Mouse (Mus musculus) embryonic fibroblast, embryonic 13.5 days (primary cell): ENCODE measurements at regions not wholly inside any gene's neighbourhood (a gene's known extent, or its start where the extent isn't known, plus 50 kb on each side); places are given as distances from the start of the nearest gene placed in this dataset.

Experiments
- H3K27ac ChIP-seq: 2 replicates; pipeline ENCODE4 v1.5.1; 2012; ENCODE audit warnings: low read length, control low read depth, inconsistent platforms; ENCODE audit not compliant: insufficient read depth
- H3K4me1 ChIP-seq: 2 replicates; pipeline ENCODE4 v1.6.1; 2011; ENCODE audit warnings: low read length; ENCODE audit not compliant: control insufficient read depth, insufficient read depth
- H3K4me3 ChIP-seq: 2 replicates; pipeline ENCODE4 v1.5.1; 2011; ENCODE audit warnings: mild to moderate bottlenecking, control low read depth, low read length; ENCODE audit not compliant: insufficient read depth
- CTCF ChIP-seq: IDR thresholded peaks from 2 replicates; pipeline ENCODE4 v1.5.1; 2011; ENCODE audit warnings: mild to moderate bottlenecking, control low read depth, low read length, moderate library complexity, borderline replicate concordance; ENCODE audit not compliant: insufficient read depth
- POLR2A ChIP-seq: IDR thresholded peaks from 2 replicates; pipeline ENCODE4 v1.6.1; 2011; ENCODE audit warnings: low read depth, mild to moderate bottlenecking, control low read depth, low read length, moderate library complexity

DNA sequence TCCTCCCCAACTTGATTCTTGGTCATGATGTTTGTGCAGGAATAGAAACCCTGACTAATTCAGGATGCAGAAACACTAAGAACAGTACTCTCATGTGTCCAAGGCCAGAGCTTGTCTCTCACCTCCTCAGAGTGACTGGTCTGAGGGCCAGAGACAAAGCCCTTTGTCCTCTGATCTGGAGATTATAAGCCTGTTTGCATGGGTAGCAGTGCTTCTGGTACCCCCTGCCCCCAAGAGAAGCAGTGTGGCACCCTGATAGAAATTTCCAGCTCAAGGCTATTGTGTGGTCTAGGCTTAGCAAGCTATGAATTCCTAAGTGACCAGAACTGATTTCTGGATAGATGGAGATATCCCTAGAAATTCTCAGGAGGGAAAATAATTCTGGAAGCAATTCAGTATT, 380.2 kb downstream of the Cd83 start:
- Histone ChIP-seq H3K4me1 (peaks cover 8% of the 10 kb centered on the region), H3K27ac (no peak overlapping the region), H3K4me3 (no peak overlapping the region)
- TF ChIP-seq POLR2A = no peak
- TF ChIP-seq CTCF = no peak

DNA sequence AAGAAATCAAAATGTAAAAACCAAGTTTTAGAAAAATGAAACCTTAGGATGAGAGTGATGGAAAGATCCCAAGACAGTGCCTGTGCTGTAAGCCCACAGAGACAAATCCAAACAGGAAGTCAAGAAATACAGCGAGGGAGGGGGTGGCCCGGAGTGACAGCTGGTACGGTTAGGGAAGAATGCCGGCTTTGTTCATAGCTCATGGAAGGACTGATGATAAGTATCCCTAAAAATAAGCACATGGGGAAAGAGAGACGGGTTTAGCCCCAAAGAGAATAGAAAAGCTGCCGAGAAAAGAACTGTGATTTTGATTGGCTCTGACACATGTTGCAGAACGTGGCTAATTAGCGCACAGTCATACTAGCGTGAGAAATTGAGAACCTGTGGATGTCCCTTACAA, 382.6 kb downstream of the Cd83 start:
- H3K4me3 ChIP-seq = no peak overlapping the region
- TF ChIP-seq POLR2A (no peak), CTCF (no peak)
- H3K27ac ChIP-seq = no peak overlapping the region

GRCm38 (mm10) chr13:44168186-44168585, 383.6 kb downstream of the Cd83 start:
- peak overlapping the region; percentile 56 for H3K27ac ChIP-seq
- TF ChIP-seq CTCF (no peak), POLR2A (no peak)
- peaks cover 8% of the 10 kb centered on the region for H3K4me1 ChIP-seq

More for the DNA sequence above, 382.6 kb downstream of the Cd83 start:
- peaks cover 8% of the 10 kb centered on the region for H3K4me1 ChIP-seq

DNA sequence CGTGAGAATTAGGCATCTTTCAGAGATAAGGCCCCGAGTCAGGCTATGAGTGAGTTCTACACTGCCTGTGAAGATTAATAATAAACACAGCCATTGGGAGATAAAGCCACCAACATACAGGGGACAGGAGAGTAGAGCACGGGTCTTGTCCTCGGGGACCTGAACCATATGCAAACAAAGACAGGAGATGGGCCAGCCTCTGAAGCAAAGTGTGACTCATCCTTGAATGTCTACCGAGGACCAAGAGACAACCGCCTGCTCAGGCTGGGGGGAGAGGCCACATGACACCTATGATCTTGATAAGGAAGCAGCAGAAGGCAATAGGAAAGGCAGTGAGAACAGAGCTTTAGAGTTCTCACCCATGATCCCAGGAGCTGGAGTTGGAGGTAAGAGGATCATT, 387.1 kb downstream of the Cd83 start:
- H3K4me3 ChIP-seq = no peak overlapping the region
- H3K27ac ChIP-seq = no peak overlapping the region
- TF ChIP-seq POLR2A (no peak), CTCF (no peak)
- peaks cover 12% of the 10 kb centered on the region for H3K4me1 ChIP-seq

More at GRCm38 (mm10) chr13:44168186-44168585, 383.6 kb downstream of the Cd83 start:
- H3K4me3 ChIP-seq = no peak overlapping the region

DNA sequence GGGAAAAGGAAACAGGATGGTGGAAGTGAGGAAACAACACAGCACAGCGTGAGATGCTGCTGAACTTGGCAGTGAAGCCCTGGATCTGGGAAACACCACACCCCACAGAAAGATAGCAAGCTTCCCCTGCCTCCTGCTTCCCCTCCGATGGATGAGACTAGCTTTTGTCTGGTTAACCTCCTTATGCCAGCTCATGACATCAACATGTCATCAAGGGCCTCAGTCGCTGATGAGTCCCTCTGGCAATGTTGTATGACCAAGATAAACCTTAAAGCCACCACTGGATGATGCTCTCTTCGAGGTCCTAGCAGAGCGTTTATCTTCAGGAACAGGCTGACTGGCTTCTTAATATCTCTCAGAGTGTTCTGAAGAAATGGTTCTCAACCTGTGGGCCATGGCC, 388.1 kb downstream of the Cd83 start:
- TF ChIP-seq POLR2A = no peak
- TF ChIP-seq CTCF = no peak
- Histone ChIP-seq H3K27ac (no peak overlapping the region), H3K4me1 (peaks cover 15% of the 10 kb centered on the region), H3K4me3 (no peak overlapping the region)

GRCm38 (mm10) chr13:44174236-44174635, 389.7 kb downstream of the Cd83 start:
- H3K4me1 ChIP-seq = peaks cover 10% of the 10 kb centered on the region
- no peak overlapping the region for H3K27ac ChIP-seq
- TF ChIP-seq CTCF (no peak), POLR2A (no peak)
- H3K4me3 ChIP-seq = no peak overlapping the region

DNA sequence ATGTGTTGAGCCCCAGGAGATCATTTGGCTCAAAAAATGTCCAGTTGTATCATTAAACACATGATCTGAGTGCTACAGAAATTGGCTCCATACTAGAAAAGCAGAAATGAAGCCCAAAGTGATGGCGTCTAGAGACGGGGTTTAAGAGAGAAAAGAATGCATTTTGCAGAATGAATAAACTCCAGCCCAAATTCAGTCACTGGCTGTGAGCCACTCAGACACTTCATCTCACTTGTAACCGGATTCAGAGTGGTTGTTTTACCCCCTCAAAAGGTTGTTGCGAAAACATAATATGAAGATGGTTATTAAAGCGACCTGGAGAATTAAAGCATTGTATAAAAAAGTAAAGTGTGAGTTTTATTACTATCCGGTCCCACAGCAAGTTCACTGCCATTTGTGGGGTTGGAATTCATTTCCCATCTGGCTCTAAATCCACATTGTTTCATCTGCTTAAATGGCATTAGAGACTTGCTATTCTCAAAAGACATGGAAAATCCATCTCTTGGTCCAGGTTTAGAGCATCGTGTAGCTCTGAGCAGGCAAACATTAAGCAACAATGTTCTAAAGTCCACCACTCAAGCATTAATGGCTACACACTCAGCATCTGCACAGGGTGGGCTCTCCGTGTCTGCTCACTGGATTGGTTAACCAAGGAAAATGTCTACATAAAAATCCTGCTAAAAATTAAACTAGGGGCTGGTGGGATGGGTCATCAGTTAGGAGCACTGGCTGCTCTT, 390.9 kb downstream of the Cd83 start:
- Histone ChIP-seq H3K4me1 (peaks cover 10% of the 10 kb centered on the region), H3K4me3 (no peak overlapping the region), H3K27ac (peak overlapping the region; percentile 23; the same call in 1 of the 2 replicates)
- no peak for TF ChIP-seq POLR2A

DNA sequence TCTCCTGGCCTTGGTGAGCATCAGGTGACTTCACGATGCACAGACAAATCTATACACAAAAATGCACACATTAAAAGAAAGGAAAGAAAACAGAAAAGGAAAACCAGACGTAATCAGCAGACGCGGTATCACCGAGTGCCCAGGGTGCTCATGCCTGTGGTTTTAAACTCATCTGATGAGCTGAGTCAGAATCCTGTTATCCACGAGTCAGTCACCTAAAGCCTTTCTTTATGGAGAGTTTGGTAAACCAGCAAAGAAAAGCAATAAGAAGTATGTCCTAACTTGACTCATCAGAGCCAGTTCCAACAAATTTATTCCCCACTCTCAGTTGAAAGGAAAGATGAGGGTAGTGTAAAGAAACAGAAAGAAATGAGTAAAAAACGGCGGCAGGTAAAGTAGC, 391.5 kb downstream of the Cd83 start:
- Histone ChIP-seq H3K4me3 (no peak overlapping the region), H3K4me1 (peaks cover 10% of the 10 kb centered on the region), H3K27ac (peak overlapping the region; percentile 23; the same call in 1 of the 2 replicates)
- TF ChIP-seq CTCF (no peak), POLR2A (no peak)

DNA sequence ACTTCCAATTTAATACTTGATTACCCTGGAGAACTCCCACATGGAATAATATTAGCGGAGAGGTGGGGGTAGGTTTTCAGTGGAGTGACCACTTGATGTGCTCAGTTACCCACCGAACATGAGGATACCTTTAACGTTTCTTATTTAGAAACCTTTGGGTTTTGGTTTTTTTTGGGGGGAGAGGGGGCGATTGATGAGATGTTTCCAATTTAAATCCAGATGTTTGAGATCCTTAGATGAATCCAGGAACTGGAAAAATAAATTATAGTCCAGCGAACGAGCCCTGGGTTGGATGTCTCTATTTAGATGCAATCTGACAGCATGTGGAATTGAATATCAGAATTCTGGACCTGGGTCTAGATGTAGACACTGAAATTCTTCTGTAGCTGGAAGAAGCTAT, 393.4 kb downstream of the Cd83 start:
- H3K27ac ChIP-seq = no peak overlapping the region
- TF ChIP-seq POLR2A (no peak), CTCF (no peak)
- H3K4me3 ChIP-seq = no peak overlapping the region
- peaks cover 10% of the 10 kb centered on the region for H3K4me1 ChIP-seq

DNA sequence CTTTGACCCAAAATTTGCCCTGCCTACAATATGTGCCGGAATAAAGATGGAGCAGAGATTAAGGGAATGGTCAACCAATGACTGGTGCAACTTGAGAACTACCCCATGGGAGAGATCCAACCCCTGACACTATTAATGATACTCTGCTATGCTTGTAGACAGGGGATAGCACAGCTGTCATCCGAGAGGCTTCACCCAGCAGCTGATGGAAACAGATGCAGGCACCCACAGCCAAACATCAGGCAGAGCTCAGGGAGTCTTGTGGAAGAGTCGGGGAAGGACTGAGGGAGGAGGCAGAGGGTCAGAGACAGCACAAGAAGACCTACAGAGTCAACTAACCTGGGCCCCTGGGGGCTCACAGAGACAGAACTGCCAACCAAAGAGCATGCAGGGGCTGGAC, 395.8 kb downstream of the Cd83 start:
- H3K4me3 ChIP-seq = no peak overlapping the region
- no peak for TF ChIP-seq CTCF
- TF ChIP-seq POLR2A = no peak
- H3K4me1 ChIP-seq = peaks cover 8% of the 10 kb centered on the region; the same call in 1 of the 2 replicates
- no peak overlapping the region for H3K27ac ChIP-seq

GRCm38 (mm10) chr13:44182544-44183191, 398.1 kb downstream of the Cd83 start:
- Histone ChIP-seq H3K4me1 (peaks cover under 1% of the 10 kb centered on the region; the same call in 1 of the 2 replicates), H3K4me3 (no peak overlapping the region), H3K27ac (no peak overlapping the region)
- no peak for TF ChIP-seq CTCF
- no peak for TF ChIP-seq POLR2A
